Mouse (Mus musculus) heart, embryonic 11.5 days (tissue): ENCODE results near the gene Safb. TPM values are rescaled to one million over a fixed set of nuclear protein-coding genes. Genes with fewer than 3 reads are reported as not detected.
A peak's percentile ranks its signal among the peaks of the same experiment; 100 is the strongest.
"Not testable (repeated sequence)": the region's sequence is repeated elsewhere in the genome, so short reads cannot be mapped to it uniquely, and the experiment has no call there.

Experiments
- ATAC-seq: fragments of 200-750 bp; cut with Nextera tagmentation; replicated peaks from 2 replicates; pipeline ENCODE4 v1.8.0; 2017; ENCODE audit warnings: moderate library complexity; ENCODE audit not compliant: insufficient number of reproducible peaks, low FRiP score, low TSS enrichment
- H3K27ac ChIP-seq: fragments of 300-500 bp; sonication (generic); 2 replicates; pipeline ENCODE4 v1.5.1; 2014; ENCODE audit warnings: mild to moderate bottlenecking, low read depth, low read length
- H3K27me3 ChIP-seq: fragments of 300-500 bp; sonication (generic); 2 replicates; pipeline ENCODE4 v1.6.1; 2014; ENCODE audit warnings: mild to moderate bottlenecking, low read length, mixed read lengths; ENCODE audit not compliant: control insufficient read depth, insufficient read depth
- H3K36me3 ChIP-seq: fragments of 300-500 bp; sonication (generic); 2 replicates; pipeline ENCODE4 v1.6.1; 2014; ENCODE audit warnings: mild to moderate bottlenecking, low read length, moderate library complexity, mixed read lengths; ENCODE audit not compliant: control insufficient read depth, insufficient read depth
- H3K4me1 ChIP-seq: fragments of 300-500 bp; sonication (generic); 2 replicates; pipeline ENCODE4 v1.6.1; 2014; ENCODE audit warnings: low read length; ENCODE audit not compliant: control insufficient read depth, insufficient read depth
- H3K4me2 ChIP-seq: fragments of 300-500 bp; sonication (generic); 2 replicates; pipeline ENCODE4 v1.6.1; 2014; ENCODE audit warnings: mild to moderate bottlenecking, moderate library complexity
- H3K4me3 ChIP-seq: fragments of 300-500 bp; sonication (generic); 2 replicates; pipeline ENCODE4 v1.5.1; 2014; ENCODE audit warnings: low read depth, low read length
- H3K9ac ChIP-seq: fragments of 300-500 bp; sonication (generic); 2 replicates; pipeline ENCODE4 v1.6.1; 2014; ENCODE audit warnings: mild to moderate bottlenecking, low read depth, low read length, moderate library complexity
- H3K9me3 ChIP-seq: fragments of 300-500 bp; sonication (generic); replicated peaks from 2 replicates; pipeline ENCODE4 v1.6.1; 2016; ENCODE audit warnings: low read length; ENCODE audit not compliant: control insufficient read depth
- WGBS: fragments of 180-500 bp; shearing (Covaris S2); extraction: QIAGEN DNeasy Blood & Tissue Kit; methylation state at CpG from one replicate; pipeline ENCODE4 v1.1.7; 2014; ENCODE audit not compliant: insufficient replicate concordance; 5-methylcytosine and 5-hydroxymethylcytosine counted together
- polyA plus RNA-seq: library from polyadenylated mRNA; unstranded; fragments of >200 nt; fragmentation: Nextera tagmentation; extraction: Ambion mirVana; gene quantifications from 2 replicates; pipeline ENCODE4 v1.2.1, GENCODE M21; 2014

The Safb gene
- polyA plus RNA-seq, 1 experiment from 2014 or later = 65.9 TPM

DNA sequence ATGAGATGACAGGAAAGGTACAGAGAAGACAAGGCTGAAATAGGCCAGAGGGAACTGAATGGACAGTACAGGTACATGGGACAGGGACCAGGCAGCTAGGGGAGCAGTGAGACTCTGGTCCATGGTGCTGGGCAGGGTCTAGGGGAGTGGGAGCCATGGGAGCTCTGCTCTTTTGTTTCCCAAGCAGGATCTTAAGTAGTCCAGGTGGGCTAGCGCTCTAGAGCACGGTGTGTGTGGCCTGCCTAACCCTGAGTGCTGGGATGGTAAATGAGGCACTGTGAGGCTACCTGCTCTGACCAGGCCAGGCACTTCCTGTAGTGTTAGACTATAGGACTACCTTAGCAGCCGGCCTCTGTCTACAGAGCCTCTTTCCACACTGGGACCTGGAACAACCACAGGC lies 32.1 kb downstream of the Safb start:
- Histone ChIP-seq H3K9me3 (no peaks in the 10 kb centered on the region), H3K27me3 (no peaks in the 10 kb centered on the region), H3K4me1 (peaks cover 13% of the 10 kb centered on the region), H3K27ac (no peak overlapping the region), H3K4me3 (no peak overlapping the region), H3K4me2 (no peak overlapping the region), H3K36me3 (peaks cover 36% of the 10 kb centered on the region), H3K9ac (no peak overlapping the region)
- no peak for ATAC-seq
- 90% methylated on average over 3 of the region's 3 CpGs for WGBS

DNA sequence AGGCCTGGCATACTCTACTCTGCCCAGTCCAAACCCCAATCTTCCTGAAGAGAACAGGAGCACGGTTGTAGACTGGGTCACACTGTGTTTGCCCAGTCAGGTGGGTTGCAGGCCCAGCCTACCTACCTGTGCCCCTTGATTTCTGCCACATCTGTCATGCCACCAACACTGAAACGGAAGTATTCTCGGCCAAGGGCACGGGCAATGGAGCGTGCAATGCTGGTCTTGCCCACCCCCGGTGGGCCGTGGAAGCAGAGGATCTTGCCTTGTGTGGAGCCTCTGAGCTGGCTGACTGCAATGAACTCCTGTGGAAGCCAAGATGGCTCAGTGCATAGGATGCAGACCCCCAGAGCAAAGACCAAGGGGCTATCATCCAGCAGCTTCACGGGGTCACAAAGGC lies 33.0 kb downstream of the Safb start:
- Histone ChIP-seq H3K4me1 (peaks cover 12% of the 10 kb centered on the region), H3K9me3 (no peaks in the 10 kb centered on the region), H3K9ac (no peak overlapping the region), H3K36me3 (peaks cover 37% of the 10 kb centered on the region), H3K4me2 (no peak overlapping the region), H3K27ac (no peak overlapping the region), H3K4me3 (no peak overlapping the region), H3K27me3 (no peaks in the 10 kb centered on the region)
- no peak for ATAC-seq
- WGBS = 86% methylated on average over 8 of the region's 8 CpGs

DNA sequence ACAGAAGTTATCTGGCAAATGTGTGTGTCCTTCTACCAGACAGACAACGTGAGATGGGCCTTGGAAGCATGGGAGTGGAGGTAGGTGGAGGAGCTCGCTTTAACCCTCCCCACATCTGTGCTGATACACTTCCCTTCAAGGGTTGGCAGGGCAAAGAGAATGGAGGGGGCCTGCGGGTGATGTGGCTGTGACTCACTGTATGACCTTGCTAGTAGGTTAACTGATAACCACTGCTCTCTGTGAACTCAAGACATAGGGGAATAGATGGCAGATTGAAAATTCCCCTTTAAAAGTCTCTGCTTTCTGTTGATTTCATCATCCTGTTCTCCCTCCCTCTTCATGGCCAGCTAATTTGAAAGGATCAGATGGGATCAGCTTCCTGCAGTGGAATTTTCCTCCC lies 40.9 kb downstream of the Safb start:
- Histone ChIP-seq H3K27ac (no peak overlapping the region), H3K4me3 (peak overlapping the region; percentile 80), H3K9ac (no peak overlapping the region), H3K4me1 (peaks cover 16% of the 10 kb centered on the region), H3K27me3 (no peaks in the 10 kb centered on the region), H3K9me3 (no peaks in the 10 kb centered on the region), H3K4me2 (peak overlapping the region; percentile 96), H3K36me3 (peaks cover 14% of the 10 kb centered on the region)
- no peak for ATAC-seq
- 63% methylated on average over 3 of the region's 3 CpGs for WGBS

DNA sequence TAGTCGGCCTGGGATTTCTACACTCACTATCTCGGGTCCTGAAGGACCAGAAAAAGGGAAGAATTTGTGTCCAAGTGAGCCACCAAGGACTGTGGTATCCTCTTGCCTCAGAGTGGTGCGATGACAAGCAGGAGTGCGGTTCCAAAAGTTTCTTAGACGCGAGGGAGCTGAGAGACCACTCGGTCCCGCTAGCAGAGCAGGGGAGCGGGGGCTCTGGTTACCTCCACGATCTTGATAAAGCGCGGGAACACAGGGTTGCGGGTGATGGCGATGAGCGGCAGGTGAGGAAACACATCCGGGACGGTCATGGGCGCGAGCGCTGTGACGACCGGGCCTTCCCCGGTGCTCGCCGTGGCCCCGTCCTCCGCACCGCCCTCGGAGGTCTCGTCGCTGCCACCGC lies 41.6 kb downstream of the Safb start:
- H3K4me1 ChIP-seq = peaks cover 16% of the 10 kb centered on the region
- no peak; the same call in 1 of the 2 replicates for ATAC-seq

DNA sequence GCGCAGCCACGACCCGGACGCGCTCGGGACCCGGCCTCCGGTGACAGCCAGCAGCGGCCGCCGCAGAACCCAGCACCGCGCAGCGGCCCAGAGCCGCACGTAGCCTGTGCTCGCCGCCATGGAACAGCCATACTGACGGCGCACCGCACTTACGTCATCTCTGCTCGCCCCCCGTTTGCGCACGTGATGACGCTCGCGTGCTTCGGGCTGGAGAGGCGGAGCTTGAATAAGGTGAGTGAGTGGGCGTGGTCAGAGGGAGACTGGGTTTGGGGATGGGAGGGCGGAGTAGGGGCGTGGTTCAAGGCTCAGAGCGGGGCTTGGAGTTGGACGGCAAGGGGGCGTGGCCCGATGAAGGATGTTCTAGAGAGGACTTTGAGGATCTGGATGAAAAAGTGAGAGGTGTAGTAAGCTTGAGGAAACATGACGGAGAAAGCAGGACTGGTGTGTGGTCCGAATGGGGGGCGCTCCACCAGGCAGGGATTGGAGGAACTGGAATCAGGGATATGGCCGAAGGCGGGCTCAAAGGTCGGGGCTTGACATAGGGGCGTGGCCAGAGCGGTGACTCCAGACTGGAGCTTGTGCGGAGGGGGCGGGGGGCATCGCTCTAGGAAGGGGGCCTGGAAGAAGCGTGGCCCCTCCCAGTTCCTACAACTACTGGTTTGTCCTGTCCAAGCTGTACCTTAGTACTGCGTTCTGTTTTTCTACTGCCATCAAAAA lies 42.3 kb downstream of the Safb start, which contains the start of gene Lonp1:
Lonp1 (minus strand) TSS at position 134 of the 717 bp plus-strand sequence.
- H3K36me3 ChIP-seq = peaks cover 5% of the 10 kb centered on the region; the same call in 1 of the 2 replicates
- peak; percentile 92 for ATAC-seq
- peak within 1 kb of the TSS; percentile 38 for H3K27ac ChIP-seq
- no peaks in the 10 kb centered on the region for H3K9me3 ChIP-seq
- peak within 1 kb of the TSS; percentile 80 for H3K4me3 ChIP-seq
- H3K4me2 ChIP-seq = peak within 1 kb of the TSS; percentile 96
- H3K4me1 ChIP-seq = peaks cover 16% of the 10 kb centered on the region
- under 1% methylated on average over 51 of the region's 51 CpGs for WGBS
- H3K27me3 ChIP-seq = no peaks in the 10 kb centered on the region
- H3K9ac ChIP-seq = peak within 1 kb of the TSS; percentile 81

More for the DNA sequence above, 41.6 kb downstream of the Safb start:
- Histone ChIP-seq H3K9me3 (no peaks in the 10 kb centered on the region), H3K36me3 (peaks cover 9% of the 10 kb centered on the region), H3K27ac (peak overlapping the region; percentile 38; the same call in 1 of the 2 replicates), H3K4me2 (peak overlapping the region; percentile 96), H3K4me3 (peak overlapping the region; percentile 80), H3K9ac (peak overlapping the region; percentile 81), H3K27me3 (no peaks in the 10 kb centered on the region)
- WGBS = under 1% methylated on average over 25 of the region's 32 CpGs

DNA sequence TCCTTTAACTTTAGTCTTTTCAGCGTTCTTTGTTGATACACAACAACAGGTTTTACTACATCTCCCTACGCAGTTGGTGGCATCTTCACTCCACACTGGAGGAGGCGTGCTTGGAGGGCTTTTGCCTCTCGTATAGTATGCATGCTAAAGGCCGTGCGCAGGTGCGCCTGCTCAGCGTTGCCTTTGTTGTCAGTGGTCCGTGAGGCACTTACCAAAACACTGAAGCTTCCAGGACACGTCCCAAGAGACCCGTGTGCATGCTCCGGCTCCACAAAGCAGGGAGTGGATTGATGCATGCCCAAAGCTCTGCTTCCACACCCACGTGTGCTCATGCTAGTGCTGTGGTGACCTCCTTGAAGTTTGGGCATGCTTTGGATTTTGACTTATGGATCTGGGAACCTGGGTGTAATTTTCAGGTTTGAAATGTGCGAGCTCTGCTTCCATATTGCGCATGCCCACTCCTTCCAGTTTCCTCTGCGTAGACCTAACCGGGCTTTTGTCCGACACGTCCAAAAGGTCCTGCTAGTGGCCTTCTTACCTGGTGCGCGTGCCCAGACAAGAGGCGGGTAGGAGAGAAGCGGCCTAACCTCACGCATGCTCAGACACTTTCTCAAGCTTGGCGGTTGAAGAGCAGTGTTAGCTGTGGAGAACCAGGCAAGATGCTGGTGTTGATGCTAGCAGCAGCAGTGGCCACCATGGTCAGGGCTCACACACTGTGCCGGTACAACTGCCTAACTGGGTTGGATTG lies 43.1 kb downstream of the Safb start, which contains the start of gene Catsperd:
Catsperd (plus strand) TSS at position 614 of the 748 bp plus-strand sequence.
- H3K9ac ChIP-seq = peak within 1 kb of the TSS; percentile 81
- H3K27ac ChIP-seq = peak within 1 kb of the TSS; percentile 38
- H3K4me3 ChIP-seq = peak within 1 kb of the TSS; percentile 80
- no peaks in the 10 kb centered on the region for H3K27me3 ChIP-seq
- peaks cover 16% of the 10 kb centered on the region for H3K4me1 ChIP-seq
- 11% methylated on average over 26 of the region's 26 CpGs for WGBS
- H3K36me3 ChIP-seq = peaks cover 5% of the 10 kb centered on the region; the same call in 1 of the 2 replicates
- no peak; the same call in 1 of the 2 replicates for ATAC-seq
- H3K4me2 ChIP-seq = peak within 1 kb of the TSS; percentile 96
- H3K9me3 ChIP-seq = no peaks in the 10 kb centered on the region

DNA sequence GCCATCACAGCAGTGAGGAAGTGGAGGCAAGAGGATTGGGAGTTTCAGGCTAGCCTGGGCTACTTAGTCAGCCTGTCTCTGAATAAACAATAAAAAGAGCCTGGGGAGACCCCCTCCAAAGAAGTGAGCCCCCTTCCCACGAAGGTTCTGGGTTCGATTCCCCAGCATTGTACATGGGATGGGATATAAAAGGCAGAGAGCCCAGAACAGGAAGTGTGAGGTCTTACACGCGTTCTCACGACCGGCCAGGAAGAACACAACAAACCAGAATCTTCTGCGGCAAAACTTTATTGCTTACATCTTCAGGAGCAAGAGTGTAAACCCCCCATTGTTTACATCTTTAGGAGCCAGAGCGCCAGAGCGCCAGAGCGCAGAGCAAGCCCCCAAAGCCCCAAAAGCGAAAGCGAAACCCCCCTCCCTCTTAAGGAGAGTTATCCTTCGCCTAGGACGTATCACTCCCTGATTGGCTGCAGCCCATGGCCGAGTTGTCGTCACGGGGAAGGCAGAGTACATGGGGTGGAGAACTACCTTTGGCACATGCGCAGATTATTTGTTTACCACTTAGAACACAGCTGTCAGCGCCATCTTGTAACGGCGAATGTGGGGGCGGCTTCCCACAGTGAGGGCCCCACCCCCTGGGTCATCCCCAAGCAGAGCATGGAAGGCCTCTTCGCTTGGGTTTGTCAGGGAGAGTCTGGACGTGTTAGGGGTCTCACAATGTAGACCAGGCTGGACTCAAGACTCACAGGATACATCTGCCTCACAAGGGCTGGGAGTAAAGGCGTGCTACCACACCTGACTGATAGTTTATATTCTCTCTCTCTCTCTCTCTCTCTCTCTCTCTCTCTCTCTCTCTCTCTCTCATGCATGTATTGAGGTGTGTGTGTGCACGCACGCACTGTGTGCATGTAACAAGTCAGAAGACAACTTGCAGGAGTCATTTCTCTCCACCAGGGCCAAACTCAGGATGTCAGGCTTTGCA lies 45.5 kb downstream of the Safb start:
- not testable (repeated sequence) for H3K9me3 ChIP-seq, ATAC-seq, H3K9ac ChIP-seq, H3K27ac ChIP-seq, H3K36me3 ChIP-seq, H3K27me3 ChIP-seq, H3K4me3 ChIP-seq, H3K4me2 ChIP-seq
- WGBS = 79% methylated on average over 27 of the region's 27 CpGs
- peaks cover 15% of the 10 kb centered on the region for H3K4me1 ChIP-seq

DNA sequence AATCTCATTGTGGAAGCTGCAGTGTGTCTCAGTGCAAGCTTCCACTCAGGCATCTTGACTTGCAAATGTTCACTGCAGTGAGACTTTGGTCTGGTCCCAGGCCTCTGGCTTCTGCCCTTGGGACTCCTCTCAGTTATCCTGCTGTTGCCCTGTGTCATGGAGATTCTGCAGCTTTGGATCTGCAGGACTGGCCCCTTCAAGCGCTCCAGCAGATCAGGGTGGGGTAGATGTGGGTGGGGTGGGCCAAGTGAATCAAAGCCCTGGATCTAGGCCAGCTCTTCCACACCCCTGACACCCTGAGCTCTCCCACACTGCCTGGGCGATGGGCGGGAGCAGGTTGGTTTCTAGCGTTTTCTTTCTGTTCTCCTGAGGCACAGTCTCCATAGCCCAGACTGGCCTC lies 47.2 kb downstream of the Safb start:
- no peaks in the 10 kb centered on the region for H3K9me3 ChIP-seq
- H3K4me2 ChIP-seq = no peak overlapping the region
- ATAC-seq = no peak
- no peak overlapping the region for H3K9ac ChIP-seq
- 62% methylated on average over 4 of the region's 4 CpGs for WGBS
- H3K27ac ChIP-seq = no peak overlapping the region
- H3K4me3 ChIP-seq = no peak overlapping the region
- no peaks in the 10 kb centered on the region for H3K36me3 ChIP-seq
- H3K4me1 ChIP-seq = peaks cover 5% of the 10 kb centered on the region; the same call in 1 of the 2 replicates
- no peaks in the 10 kb centered on the region for H3K27me3 ChIP-seq
